Mouse (Mus musculus) olfactory bulb, adult 2 months (tissue): ENCODE data around the gene Nav2.

Experiments
- CTCF ChIP-seq: fragments of 200-500 bp; IDR thresholded peaks from 2 replicates; pipeline ENCODE4 v1.5.1; 2012; ENCODE audit warnings: low read depth, mild to moderate bottlenecking, low read length, moderate library complexity; ENCODE audit not compliant: insufficient read depth
- POLR2A ChIP-seq: fragments of 200-500 bp; IDR thresholded peaks from 2 replicates; pipeline ENCODE4 v1.6.1; 2012; ENCODE audit warnings: mild to moderate bottlenecking, low read depth, low read length, moderate library complexity; ENCODE audit not compliant: insufficient read depth

DNA sequence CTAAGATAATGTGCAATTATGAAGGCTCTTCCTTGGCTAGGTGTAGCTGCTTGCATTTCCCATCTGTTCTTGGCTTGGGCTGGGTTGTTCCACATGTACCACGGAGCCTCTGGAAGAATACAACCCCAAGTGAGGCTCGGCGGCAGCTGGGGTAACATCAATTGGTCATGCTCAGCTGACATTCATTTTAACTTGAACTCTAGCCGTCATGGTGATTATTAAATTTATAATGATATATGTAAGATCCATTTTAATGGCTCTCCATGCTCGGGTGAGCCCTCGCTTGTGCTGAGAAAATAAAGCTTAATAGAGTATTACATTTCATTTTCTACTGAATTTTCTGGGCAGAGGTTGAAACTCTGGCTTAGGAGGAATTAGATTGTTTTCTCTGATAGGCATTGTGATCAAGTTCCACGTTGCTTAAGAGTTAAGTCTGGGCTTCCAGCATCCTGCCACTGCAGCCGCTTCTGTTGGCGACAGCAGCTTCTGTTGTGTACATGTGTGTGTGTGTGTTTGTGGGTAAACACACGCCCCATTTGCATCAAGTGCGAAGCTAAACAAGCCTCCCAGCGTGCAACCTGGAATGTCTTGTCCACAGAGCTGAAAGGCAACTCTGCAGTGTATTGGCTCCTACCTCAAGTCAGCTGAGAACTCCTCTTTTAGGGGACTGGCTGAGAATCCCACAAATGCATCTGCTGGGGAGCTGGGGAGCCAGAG, 57.4 kb downstream of the Nav2 start:
- TF ChIP-seq POLR2A (no peak), CTCF (no peak)
